17 mouse cellular contexts compared by ENCODE assay signal in the genomic region with DNA sequence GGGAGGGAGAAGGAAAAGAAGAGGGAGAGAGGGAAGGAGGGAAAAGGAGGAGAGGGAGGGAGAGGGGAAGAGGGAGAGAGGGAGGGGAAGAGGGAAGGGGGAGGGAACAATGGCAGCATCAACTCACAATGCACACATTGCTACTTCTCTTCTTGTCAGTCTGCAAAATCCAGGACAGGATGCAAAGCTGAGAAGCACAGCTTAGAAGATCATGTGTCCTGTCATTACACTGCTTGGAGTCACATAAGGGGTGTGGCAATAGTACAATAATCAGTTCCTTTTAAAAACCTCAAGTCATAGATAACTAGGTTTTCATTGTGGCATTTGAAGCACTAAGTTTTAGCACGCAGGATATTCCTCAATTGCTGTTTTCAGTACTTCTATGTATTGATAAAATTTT.
DNase-seq lines count a peak whose midpoint lies in the region; ATAC-seq and TF ChIP-seq lines count a peak whose summit lies in the region.
"Had no signal": no experiment of that assay in that cellular context is flagged by ENCODE, and none has a peak within 500 bp of the region (broad histone marks: within the 10 kb centered on the region; RNA-seq: fewer than 3 reads in every experiment).

No protein-coding gene starts in this region.

- H3K27me3 ChIP-seq in forebrain, embryonic 11.5 days (ENCODE audit: control insufficient read depth, insufficient read depth, low read length): no peaks in the 10 kb centered on the region
- H3K27me3 ChIP-seq in forebrain, embryonic 10.5 days (ENCODE audit: poor library complexity, severe bottlenecking): no peaks in the 10 kb centered on the region
- peaks cover 13% of the 10 kb centered on the region for H3K27me3 ChIP-seq in CH12.LX (replicated peaks)
- H3K27me3 ChIP-seq in forebrain, embryonic 12.5 days: no peaks in the 10 kb centered on the region
- H3K27me3 ChIP-seq in forebrain, embryonic 16.5 days (replicated peaks; ENCODE audit: control insufficient read depth, insufficient read depth, low read length): no peaks in the 10 kb centered on the region
- H3K27me3 ChIP-seq: embryonic facial prominence, embryonic 13.5 days; heart, embryonic 13.5 days; hindbrain, embryonic 12.5 days had no signal

- H3K4me3 ChIP-seq in forebrain, embryonic 11.5 days (ENCODE audit: low read depth, low read length): no peak overlapping the region
- H3K4me3 ChIP-seq in forebrain, embryonic 10.5 days: no peak overlapping the region
- no peak overlapping the region for H3K4me3 ChIP-seq in CH12.LX (replicated peaks in 1 of 3; ENCODE audit: low read depth in 2 of 3, low read length in 2 of 3, poor library complexity in 1 of 3)
- H3K4me3 ChIP-seq in forebrain, embryonic 12.5 days (replicated peaks): no peak overlapping the region
- H3K4me3 ChIP-seq in forebrain, embryonic 16.5 days (replicated peaks; ENCODE audit: low read length): no peak overlapping the region
- H3K4me3 ChIP-seq: embryonic facial prominence, embryonic 13.5 days; heart, embryonic 13.5 days; hindbrain, embryonic 12.5 days had no signal

- TF ChIP-seq RAD21 in CH12.LX (IDR thresholded peaks at IDR 0.05; ENCODE audit: low read depth, low read length): no peak

- H3K4me2 ChIP-seq in forebrain, embryonic 11.5 days (ENCODE audit: low read depth, low read length, severe bottlenecking): no peak overlapping the region
- peak overlapping the region; percentile 100; the same call in 1 of the 2 replicates for H3K4me2 ChIP-seq in CH12.LX (ENCODE audit: insufficient read depth, low read depth, poor library complexity, severe bottlenecking)
- H3K4me2 ChIP-seq in forebrain, embryonic 12.5 days: no peak overlapping the region
- 0 out of 2 replicates have a peak overlapping the region, but pooled peaks have one; percentile 13 for H3K4me2 ChIP-seq in forebrain, embryonic 16.5 days (ENCODE audit: low read length)
- H3K4me2 ChIP-seq: heart, embryonic 13.5 days; hindbrain, embryonic 12.5 days had no signal

- H3K4me1 ChIP-seq in forebrain, embryonic 11.5 days (replicated peaks; ENCODE audit: control insufficient read depth, insufficient read depth, low read length): no peaks in the 10 kb centered on the region
- H3K4me1 ChIP-seq in forebrain, embryonic 10.5 days: no peaks in the 10 kb centered on the region
- H3K4me1 ChIP-seq in CH12.LX (ENCODE audit: control insufficient read depth in 1 of 2, insufficient read depth in 2 of 2): no peaks in the 10 kb centered on the region
- H3K4me1 ChIP-seq in forebrain, embryonic 12.5 days: no peaks in the 10 kb centered on the region
- peaks cover 9% of the 10 kb centered on the region for H3K4me1 ChIP-seq in forebrain, embryonic 16.5 days (replicated peaks; ENCODE audit: control insufficient read depth, insufficient read depth, low read length)
- H3K4me1 ChIP-seq: embryonic facial prominence, embryonic 13.5 days; heart, embryonic 13.5 days had no signal

- TF ChIP-seq CTCF in CH12.LX (conservative IDR thresholded peaks at IDR 0.05 in 1 of 2, IDR thresholded peaks at IDR 0.05 in 1 of 2; ENCODE audit: low read depth in 2 of 2, low read length in 2 of 2): no peak

- 86% methylated on average over 1 of the region's 1 CpGs for WGBS in forebrain, embryonic 11.5 days
- WGBS in forebrain, embryonic 10.5 days: 86% methylated on average over 1 of the region's 1 CpGs
- WGBS in forebrain, embryonic 12.5 days: 83% methylated on average over 1 of the region's 1 CpGs
- 60% methylated on average over 1 of the region's 1 CpGs for WGBS in forebrain, embryonic 16.5 days

- no peaks in the 10 kb centered on the region for H3K36me3 ChIP-seq in forebrain, embryonic 11.5 days (ENCODE audit: control insufficient read depth, insufficient read depth, low read length)
- H3K36me3 ChIP-seq in forebrain, embryonic 10.5 days (replicated peaks): no peaks in the 10 kb centered on the region
- H3K36me3 ChIP-seq in CH12.LX (replicated peaks in 1 of 2; ENCODE audit: control insufficient read depth in 1 of 2, insufficient read depth in 1 of 2, low read length in 1 of 2): no peaks in the 10 kb centered on the region
- H3K36me3 ChIP-seq in forebrain, embryonic 12.5 days (replicated peaks): no peaks in the 10 kb centered on the region
- no peaks in the 10 kb centered on the region for H3K36me3 ChIP-seq in forebrain, embryonic 16.5 days (ENCODE audit: control insufficient read depth, insufficient read depth)
- H3K36me3 ChIP-seq: embryonic facial prominence, embryonic 13.5 days; heart, embryonic 13.5 days; hindbrain, embryonic 12.5 days had no signal

- ATAC-seq in forebrain, embryonic 11.5 days (replicated peaks; ENCODE audit: low FRiP score): peak; percentile 26; the same call in 1 of the 2 replicates
- ATAC-seq in forebrain, embryonic 12.5 days (ENCODE audit: low FRiP score): peak; percentile 61; the same call in 1 of the 2 replicates
- ATAC-seq in forebrain, embryonic 16.5 days: peak; percentile 62
- ATAC-seq: intestine, embryonic 16.5 days had no signal

- H3K9ac ChIP-seq in forebrain, embryonic 11.5 days (ENCODE audit: low read length): no peak overlapping the region
- no peak overlapping the region for H3K9ac ChIP-seq in CH12.LX (ENCODE audit: insufficient read depth, low read depth)
- no peak overlapping the region for H3K9ac ChIP-seq in forebrain, embryonic 12.5 days
- no peak overlapping the region for H3K9ac ChIP-seq in forebrain, embryonic 16.5 days (replicated peaks; ENCODE audit: low read depth, low read length)
- H3K9ac ChIP-seq: heart, embryonic 13.5 days; hindbrain, embryonic 12.5 days had no signal

- no peak for TF ChIP-seq EP300 in CH12.LX (IDR thresholded peaks at IDR 0.05; ENCODE audit: low read length)

- in situ Hi-C loops in CH12.LX (cut with MboI; ENCODE audit: low pct_ligation_motif_present, low pct_unique_long_range_greater_than_20kb, low sequenced_read_pairs): no loop called here

- H3K79me2 ChIP-seq in CH12.LX (replicated peaks; ENCODE audit: control insufficient read depth, extremely low read depth, insufficient read depth, poor library complexity, severe bottlenecking): no peaks in the 10 kb centered on the region

- TF ChIP-seq POLR2A in CH12.LX (IDR thresholded peaks at IDR 0.05; ENCODE audit: low read depth, low read length): no peak

- H3K9me3 ChIP-seq in forebrain, embryonic 11.5 days (ENCODE audit: control insufficient read depth, low read length): no peaks in the 10 kb centered on the region
- no peaks in the 10 kb centered on the region for H3K9me3 ChIP-seq in forebrain, embryonic 10.5 days
- no peaks in the 10 kb centered on the region for H3K9me3 ChIP-seq in CH12.LX (replicated peaks; ENCODE audit: low read length)
- H3K9me3 ChIP-seq in forebrain, embryonic 12.5 days: no peaks in the 10 kb centered on the region
- no peaks in the 10 kb centered on the region for H3K9me3 ChIP-seq in forebrain, embryonic 16.5 days (ENCODE audit: control insufficient read depth, low read length)
- H3K9me3 ChIP-seq: embryonic facial prominence, embryonic 13.5 days; heart, embryonic 13.5 days; hindbrain, embryonic 12.5 days had no signal

- H3K27ac ChIP-seq in forebrain, embryonic 11.5 days (ENCODE audit: low read depth, low read length): no peak overlapping the region
- H3K27ac ChIP-seq in forebrain, embryonic 10.5 days: no peak overlapping the region
- no peak overlapping the region for H3K27ac ChIP-seq in CH12.LX (ENCODE audit: insufficient read depth, low read depth)
- H3K27ac ChIP-seq in forebrain, embryonic 12.5 days: no peak overlapping the region
- peak overlapping the region; percentile 28; the same call in 1 of the 2 replicates for H3K27ac ChIP-seq in forebrain, embryonic 16.5 days (ENCODE audit: low read length)
- H3K27ac ChIP-seq: embryonic facial prominence, embryonic 13.5 days; heart, embryonic 13.5 days; hindbrain, embryonic 12.5 days had no signal

- DNase-seq in forebrain, embryonic 11.5 days (ENCODE audit: low spot score): no peak
- DNase-seq in forebrain, embryonic 10.5 days (ENCODE audit: extremely low spot score, low spot score): no peak
- no peak for DNase-seq in CH12.LX (ENCODE audit: extremely low read depth)
- no peak for DNase-seq in gastrocnemius, adult 18-20 months (ENCODE audit: low spot score)
- DNase-seq in embryo, embryonic 10 days (ENCODE audit: low spot score): no peak
- DNase-seq: adrenal gland, adult 2 months; adrenal gland, postnatal 25 days; cerebellum, adult 2 months; cerebellum, postnatal 10 days; gastrocnemius, postnatal 25 days; heart, postnatal 36 days had no signal

- dilution Hi-C loops in CH12.LX (cut with MboI; ENCODE audit: extremely low pct_ligation_motif_present, extremely low pct_unique_long_range_greater_than_20kb, low sequenced_read_pairs): no loop called here

TF ChIP-seq in CH12.LX, 34 proteins besides CTCF, POLR2A, EP300 and RAD21:
- no peak for TF ChIP-seq NELFE (IDR thresholded peaks at IDR 0.05; ENCODE audit: low read depth, low read length)
- TF ChIP-seq MYC (IDR thresholded peaks at IDR 0.05; ENCODE audit: low read depth, low read length): no peak
- TF ChIP-seq TBP (conservative IDR thresholded peaks at IDR 0.05; ENCODE audit: low read depth, low read length): no peak
- TF ChIP-seq ELF1 (IDR thresholded peaks at IDR 0.05; ENCODE audit: low read depth, low read length): no peak
- TF ChIP-seq E2F4 (IDR thresholded peaks at IDR 0.05; ENCODE audit: insufficient replicate concordance, low read depth, low read length): no peak
- TF ChIP-seq MEF2A (IDR thresholded peaks at IDR 0.05; ENCODE audit: borderline replicate concordance, low read depth, low read length): no peak
- no peak for TF ChIP-seq USF2 (conservative IDR thresholded peaks at IDR 0.05; ENCODE audit: low read depth, low read length)
- TF ChIP-seq MXI1 (IDR thresholded peaks at IDR 0.05; ENCODE audit: low read depth, low read length): no peak
- TF ChIP-seq POLR2AphosphoS2 (IDR thresholded peaks at IDR 0.05; ENCODE audit: low read depth, low read length): no peak
- no peak for TF ChIP-seq HCFC1 (IDR thresholded peaks at IDR 0.05; ENCODE audit: low read depth, low read length)
- TF ChIP-seq PAX5 (IDR thresholded peaks at IDR 0.05; ENCODE audit: low read length): no peak

Comparison
In these comparisons a context has a peak if more than half of its experiments do, and no peak if none do; other contexts are left out.
1. H3K4me2 ChIP-seq: peak in CH12.LX (single experiment) and forebrain, embryonic 16.5 days (single experiment); none in forebrain, embryonic 11.5 days (single experiment) and forebrain, embryonic 12.5 days (single experiment).
2. Peak in every context shown above with its lines, with median percentiles within 50 percentile points of each other: ATAC-seq.